Mouse (Mus musculus) brain, embryonic 14.5 days (tissue): ENCODE measurements at regions not wholly inside any gene's neighbourhood (a gene's known extent, or its start where the extent isn't known, plus 50 kb on each side); places are given as distances from the start of the nearest gene placed in this dataset.

Source experiments
- DNase-seq: peaks from one replicate; pipeline ENCODE4 v3.0.0-alpha.2; 2011; ENCODE audit warnings: low read depth
- CTCF ChIP-seq: fragments of 200-500 bp; IDR thresholded peaks from 2 replicates; pipeline ENCODE4 v1.5.1; 2012; ENCODE audit warnings: inconsistent platforms, mild to moderate bottlenecking, moderate library complexity, borderline replicate concordance; ENCODE audit not compliant: insufficient read depth, insufficient read length; ENCODE audit errors: extremely low read depth
- POLR2A ChIP-seq: fragments of 200-500 bp; IDR thresholded peaks from 2 replicates; pipeline ENCODE4 v1.6.1; 2012; ENCODE audit warnings: mild to moderate bottlenecking, inconsistent platforms, borderline replicate concordance; ENCODE audit not compliant: poor library complexity, insufficient read depth, insufficient read length, severe bottlenecking; ENCODE audit errors: extremely low read depth

GRCm38 (mm10) chrX:58445624-58446323 lies 423.3 kb downstream of the Zic3 start:
- TF ChIP-seq POLR2A, result no peak
- TF ChIP-seq CTCF, result no peak
- peak; percentile 89 for DNase-seq

DNA sequence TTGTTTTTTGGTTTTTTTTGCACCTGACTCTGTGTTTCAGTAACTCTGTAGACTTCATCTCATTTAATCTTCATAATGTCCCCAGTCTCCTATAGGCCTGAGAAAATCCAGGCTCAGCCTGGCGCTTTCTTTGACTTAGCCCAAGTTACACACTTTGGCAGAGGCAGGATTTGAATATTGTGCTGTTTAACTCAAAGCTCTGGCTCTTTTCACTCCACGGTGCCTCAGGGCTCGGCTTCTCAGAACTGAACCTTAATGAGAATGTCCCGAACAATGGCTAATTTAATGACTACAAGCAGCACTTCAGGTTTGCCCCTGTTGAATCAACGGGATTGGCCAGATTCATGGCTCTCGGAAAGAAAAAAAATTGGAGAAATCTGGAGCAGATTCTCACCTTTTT lies 425.1 kb downstream of the Zic3 start:
- DNase-seq, result peak; percentile 81
- TF ChIP-seq POLR2A, result no peak
- TF ChIP-seq CTCF, result no peak

- no peak for TF ChIP-seq POLR2A
- no peak for TF ChIP-seq CTCF
- peak; percentile 72 for DNase-seq
Observed at GRCm38 (mm10) chrX:58469683-58470082, 439.5 kb upstream of the 4930550L24Rik start.

DNA sequence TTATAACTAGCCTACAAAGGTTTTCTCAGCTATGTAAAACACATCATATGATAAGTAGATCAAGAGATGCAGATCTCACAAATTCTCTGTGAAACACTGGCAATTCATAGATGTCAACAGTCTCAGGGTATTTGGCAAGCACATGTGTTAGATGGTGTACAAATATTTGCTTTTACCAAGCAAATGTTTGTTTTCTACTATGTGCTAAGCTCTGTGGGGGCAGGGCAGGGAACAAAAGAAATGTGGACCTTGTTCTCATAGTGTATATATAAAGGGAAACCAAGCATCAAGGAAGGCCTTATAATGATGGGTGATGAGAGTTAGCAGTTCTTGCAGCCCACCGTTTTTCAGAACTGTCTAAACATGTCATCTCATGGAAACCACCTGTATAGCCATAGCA lies 438.2 kb upstream of the 4930550L24Rik start:
- no peak for DNase-seq
- TF ChIP-seq POLR2A (no peak), CTCF (no peak)

GRCm38 (mm10) chrX:58490861-58491260 lies 418.3 kb upstream of the 4930550L24Rik start:
- DNase-seq, result peak; percentile 54

GRCm38 (mm10) chrX:58503573-58503972 lies 405.6 kb upstream of the 4930550L24Rik start:
- TF ChIP-seq CTCF (no peak), POLR2A (no peak)
- peak; percentile 73 for DNase-seq

More at GRCm38 (mm10) chrX:58490861-58491260, 418.3 kb upstream of the 4930550L24Rik start:
- TF ChIP-seq POLR2A, result no peak
- TF ChIP-seq CTCF, result peak; percentile 26; the same call in 1 of the 2 replicates

- peak; percentile 51 for DNase-seq
- TF ChIP-seq POLR2A, result no peak
- TF ChIP-seq CTCF, result peak; percentile 20; the same call in 1 of the 2 replicates
Observed at GRCm38 (mm10) chrX:58514925-58515324, 394.2 kb upstream of the 4930550L24Rik start.
